Mouse (Mus musculus) erythroblast, embryonic 14.5 days (primary cell): ENCODE results near the gene Pabpc6. TPM values are rescaled to one million over a fixed set of nuclear protein-coding genes. Genes with fewer than 3 reads are reported as not detected.

Experiments
- H3K27me3 ChIP-seq: 2 replicates; pipeline ENCODE4 v1.6.1; 2012; ENCODE audit warnings: inconsistent platforms; ENCODE audit not compliant: control insufficient read depth
- H3K36me3 ChIP-seq: 2 replicates; pipeline ENCODE4 v1.6.1; 2012; ENCODE audit warnings: mild to moderate bottlenecking, inconsistent platforms; ENCODE audit not compliant: control insufficient read depth
- H3K4me1 ChIP-seq: 2 replicates; pipeline ENCODE4 v1.6.1; 2012; ENCODE audit warnings: inconsistent platforms; ENCODE audit not compliant: control insufficient read depth
- H3K4me3 ChIP-seq: replicated peaks from 2 replicates; pipeline ENCODE3; 2012; ENCODE audit warnings: moderate library complexity, mild to moderate bottlenecking, inconsistent platforms
- H3K9me3 ChIP-seq: 2 replicates; pipeline ENCODE4 v1.6.1; 2012; ENCODE audit warnings: low read length, inconsistent platforms, mixed read lengths; ENCODE audit not compliant: control insufficient read depth
- GATA1 ChIP-seq: IDR thresholded peaks from 2 replicates; pipeline ENCODE4 v1.6.1; 2012; ENCODE audit warnings: low read length, inconsistent platforms, mixed read lengths
- TAL1 ChIP-seq: IDR thresholded peaks from 3 replicates; pipeline ENCODE4 v1.6.1; 2012; ENCODE audit warnings: low read length, inconsistent platforms, mixed read lengths
- polyA plus RNA-seq: library from polyadenylated mRNA; stranded (reverse); fragments of >175 nt; gene quantifications from 2 replicates; pipeline ENCODE4 v1.2.3, GENCODE M21; 2012

Pabpc6 gene
- polyA plus RNA-seq, 1 experiment, result not detected

DNA sequence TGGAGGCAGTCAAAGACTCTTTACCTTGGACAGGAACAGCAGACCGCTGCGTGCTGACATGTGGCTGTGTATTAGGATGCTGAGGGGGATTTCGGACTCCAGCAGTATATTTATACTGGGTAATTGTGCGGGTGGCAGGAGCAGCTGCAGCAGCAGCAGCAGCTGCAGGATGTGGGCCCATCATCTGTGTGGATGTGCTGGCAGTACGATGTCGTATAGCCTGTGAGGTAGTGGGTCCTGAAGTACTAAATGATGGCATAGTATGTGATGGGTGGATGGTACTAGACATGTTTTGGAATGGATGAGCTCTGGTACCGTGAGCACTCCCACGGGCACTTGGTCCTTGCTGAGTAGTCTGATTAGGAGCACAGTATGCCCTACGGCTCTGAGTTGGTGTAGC, 1.6 kb downstream of the Pabpc6 start:
- TF ChIP-seq TAL1 (no peak), GATA1 (no peak)
- H3K4me1 ChIP-seq, result no peaks in the 10 kb centered on the region
- no peaks in the 10 kb centered on the region for H3K36me3 ChIP-seq
- no peak overlapping the region for H3K4me3 ChIP-seq
- H3K27me3 ChIP-seq, result no peaks in the 10 kb centered on the region
- H3K9me3 ChIP-seq, result peaks cover 10% of the 10 kb centered on the region

DNA sequence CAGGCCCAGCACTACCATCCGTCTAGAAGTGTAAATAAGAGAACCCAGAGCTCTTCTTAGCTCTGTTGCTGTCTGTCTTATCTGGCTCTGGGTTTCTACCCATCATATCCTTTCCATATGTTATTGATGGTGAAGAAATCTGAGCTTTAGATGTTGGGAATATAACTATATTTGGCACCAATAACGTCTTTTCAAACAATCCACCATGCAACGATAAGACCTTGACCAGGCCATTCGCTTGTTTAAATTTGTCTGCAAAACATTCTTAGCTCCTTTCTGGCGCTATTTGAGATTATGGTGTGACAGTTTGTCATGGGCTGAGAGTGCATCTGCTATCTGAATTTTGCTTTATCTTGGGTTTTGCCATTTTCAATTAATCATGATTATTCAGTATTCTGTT, 10.9 kb downstream of the Pabpc6 start:
- Histone ChIP-seq H3K36me3 (no peaks in the 10 kb centered on the region), H3K4me1 (no peaks in the 10 kb centered on the region), H3K4me3 (no peak overlapping the region), H3K27me3 (no peaks in the 10 kb centered on the region), H3K9me3 (no peaks in the 10 kb centered on the region)
- TF ChIP-seq TAL1 (no peak), GATA1 (no peak)

DNA sequence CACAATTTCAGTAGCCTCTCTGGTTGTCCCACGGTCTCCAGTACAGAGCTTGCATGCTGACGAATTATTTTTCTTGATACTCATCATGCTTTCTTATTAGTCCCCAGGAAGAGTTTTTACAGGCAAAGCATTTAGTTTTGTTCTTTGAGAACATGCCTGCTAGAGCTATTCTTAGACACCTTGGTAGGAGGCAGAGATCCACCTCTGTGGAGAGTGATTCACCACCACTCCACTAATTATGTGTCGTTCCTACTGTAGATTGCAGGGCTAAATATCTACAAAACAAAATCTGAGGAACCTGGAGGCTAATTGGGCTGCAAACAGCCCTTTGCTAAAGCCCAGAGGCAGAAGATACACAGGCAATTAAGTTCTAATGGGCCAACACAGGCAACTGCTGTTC, 15.4 kb downstream of the Pabpc6 start:
- no peaks in the 10 kb centered on the region for H3K36me3 ChIP-seq
- H3K9me3 ChIP-seq, result no peaks in the 10 kb centered on the region
- H3K4me1 ChIP-seq, result no peaks in the 10 kb centered on the region
- no peak overlapping the region for H3K4me3 ChIP-seq
- H3K27me3 ChIP-seq, result no peaks in the 10 kb centered on the region
- TF ChIP-seq TAL1 (no peak), GATA1 (no peak)

DNA sequence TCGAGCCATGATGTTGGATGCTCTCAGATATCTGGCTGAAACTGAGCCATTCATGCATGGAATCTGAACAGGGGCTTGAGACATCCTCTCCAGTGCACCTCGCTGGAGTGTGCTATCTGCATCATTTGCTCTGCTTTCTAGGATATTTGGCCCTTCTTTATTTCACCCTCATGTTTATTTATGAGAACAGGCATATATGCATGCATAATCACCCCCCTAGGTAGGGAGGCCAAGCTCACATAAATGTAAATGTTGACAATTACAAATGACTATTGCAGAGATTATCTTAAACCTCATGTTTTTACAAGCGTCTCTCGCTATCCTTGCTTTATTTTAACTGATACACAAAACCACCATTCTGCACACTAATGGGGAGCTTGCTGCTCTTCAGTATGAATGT, 21.9 kb downstream of the Pabpc6 start:
- Histone ChIP-seq H3K9me3 (no peaks in the 10 kb centered on the region), H3K4me3 (no peak overlapping the region), H3K4me1 (no peaks in the 10 kb centered on the region), H3K36me3 (no peaks in the 10 kb centered on the region), H3K27me3 (no peaks in the 10 kb centered on the region)
- TF ChIP-seq TAL1 (no peak), GATA1 (no peak)

DNA sequence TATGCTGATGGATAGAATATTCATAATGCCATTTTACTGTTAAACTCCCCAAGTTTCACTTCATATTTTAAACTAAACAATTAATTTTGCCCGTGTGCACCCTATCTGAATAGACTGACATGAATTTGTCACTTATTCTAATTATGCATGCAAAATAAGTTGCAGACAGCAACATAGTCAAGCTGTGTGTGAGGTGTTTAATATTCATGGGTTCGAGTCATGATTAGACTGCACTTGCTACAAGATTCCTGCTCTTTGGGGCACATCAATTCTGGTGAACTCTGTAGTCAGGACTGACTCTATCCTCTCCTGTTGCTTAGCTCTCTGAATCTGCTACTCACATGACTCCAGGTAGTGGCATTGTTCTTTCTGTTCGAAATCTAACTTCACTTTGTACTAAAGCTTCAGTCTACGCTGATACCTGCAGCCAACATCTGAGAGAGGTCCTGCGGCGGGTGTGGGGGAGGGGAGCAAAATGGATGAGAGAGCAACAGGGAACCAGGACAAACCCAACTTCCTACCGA, 25.8 kb downstream of the Pabpc6 start:
- TF ChIP-seq GATA1 (no peak), TAL1 (no peak)
- Histone ChIP-seq H3K9me3 (no peaks in the 10 kb centered on the region), H3K36me3 (no peaks in the 10 kb centered on the region), H3K27me3 (no peaks in the 10 kb centered on the region), H3K4me3 (no peak overlapping the region), H3K4me1 (no peaks in the 10 kb centered on the region)

DNA sequence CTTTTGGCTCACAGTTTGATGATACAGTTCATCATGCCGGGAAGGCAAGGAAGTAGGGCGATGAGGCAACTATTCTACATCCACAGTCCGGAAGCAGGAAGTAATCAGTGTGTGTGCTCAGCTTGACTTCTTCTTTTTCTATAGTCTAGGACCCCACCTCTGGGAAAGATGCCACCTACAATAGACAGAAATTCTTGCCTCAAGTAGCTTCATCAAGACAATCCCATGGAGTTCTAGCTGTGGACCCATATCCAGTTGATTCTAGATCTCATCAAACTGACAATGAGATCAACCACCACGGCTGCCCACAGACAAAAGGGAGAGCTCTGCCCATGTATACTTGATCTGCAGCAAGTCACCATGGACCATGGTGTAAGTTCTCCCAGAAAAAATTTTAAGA, 32.5 kb downstream of the Pabpc6 start:
- no peak for TF ChIP-seq GATA1
- no peak for TF ChIP-seq TAL1
- Histone ChIP-seq H3K9me3 (no peaks in the 10 kb centered on the region), H3K4me3 (no peak overlapping the region), H3K27me3 (no peaks in the 10 kb centered on the region), H3K4me1 (no peaks in the 10 kb centered on the region), H3K36me3 (no peaks in the 10 kb centered on the region)

DNA sequence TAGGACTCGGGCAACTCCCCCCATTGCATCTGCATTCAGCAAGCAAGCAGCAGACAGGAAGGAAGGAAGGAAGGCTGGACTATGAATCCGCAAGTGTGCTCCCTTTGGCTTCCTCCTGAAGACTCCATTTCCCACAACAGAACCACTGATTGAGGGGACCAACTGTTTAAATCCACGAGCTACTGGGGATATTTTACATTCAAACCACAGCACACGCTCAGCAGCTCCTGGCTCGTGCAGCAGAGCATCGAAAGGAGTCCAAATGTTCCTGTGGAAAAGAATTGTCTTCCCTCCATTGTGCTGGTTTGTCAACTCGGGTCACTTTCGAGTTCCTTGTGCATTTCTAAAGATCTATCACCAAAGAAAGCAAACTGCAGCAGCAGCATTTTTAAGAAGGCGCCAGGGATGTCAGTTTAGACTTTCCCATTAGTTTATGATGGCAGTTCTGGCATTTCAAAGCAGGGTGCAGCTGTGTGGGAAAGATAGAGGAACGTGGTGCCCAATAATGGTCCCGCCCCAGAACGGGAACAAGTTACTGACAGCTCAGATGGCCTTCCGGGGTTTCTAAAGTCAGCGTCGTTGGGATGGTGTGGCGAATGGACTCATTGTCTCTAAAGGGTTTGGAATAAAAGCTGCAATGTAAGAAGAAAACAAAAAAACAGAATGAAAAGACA, 36.8 kb downstream of the Pabpc6 start:
- Histone ChIP-seq H3K36me3 (no peaks in the 10 kb centered on the region), H3K27me3 (no peaks in the 10 kb centered on the region), H3K4me1 (no peaks in the 10 kb centered on the region), H3K4me3 (no peak overlapping the region), H3K9me3 (no peaks in the 10 kb centered on the region)
- TF ChIP-seq TAL1 (no peak), GATA1 (no peak)

DNA sequence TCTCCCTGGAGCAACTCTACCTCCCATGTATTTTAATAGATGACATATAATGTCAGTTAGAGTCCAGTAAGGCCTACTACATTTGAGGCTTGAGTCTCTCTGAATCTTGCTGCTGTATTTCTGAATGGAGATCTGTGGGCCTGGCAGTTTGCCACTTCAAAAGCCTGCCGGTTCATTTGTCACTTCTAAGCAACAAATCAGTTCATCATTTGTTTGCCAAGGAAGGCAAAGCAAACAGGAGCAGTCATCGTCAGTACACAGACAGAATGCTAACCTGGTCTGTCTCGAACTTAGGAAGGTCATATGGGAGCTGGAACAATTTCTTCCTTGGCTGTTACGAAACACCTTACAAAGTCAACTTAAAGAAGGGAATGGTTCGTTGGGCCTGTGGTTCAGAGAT, 37.4 kb downstream of the Pabpc6 start:
- Histone ChIP-seq H3K4me1 (no peaks in the 10 kb centered on the region), H3K27me3 (no peaks in the 10 kb centered on the region), H3K9me3 (no peaks in the 10 kb centered on the region), H3K4me3 (no peak overlapping the region), H3K36me3 (no peaks in the 10 kb centered on the region)
- TF ChIP-seq TAL1, result no peak
- TF ChIP-seq GATA1, result no peak

DNA sequence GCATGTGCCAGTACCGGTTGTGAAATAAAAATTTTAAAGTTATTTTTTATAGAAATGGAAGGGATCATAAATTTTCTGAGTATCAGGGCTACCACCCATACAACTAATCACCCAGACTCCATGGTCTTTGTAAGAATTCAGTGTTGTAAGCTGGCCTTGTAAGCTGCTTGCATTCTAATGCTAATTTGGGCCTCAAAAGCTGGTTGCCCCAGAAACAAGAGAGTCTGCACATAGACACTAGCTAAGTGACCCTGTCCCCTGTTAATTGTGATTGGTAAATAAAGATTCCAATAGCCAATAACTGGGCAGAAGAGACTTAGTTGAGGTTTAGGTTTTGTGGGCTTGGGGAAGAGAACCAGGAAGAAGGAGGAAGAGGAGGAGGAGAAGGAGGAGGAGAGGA, 38.4 kb downstream of the Pabpc6 start:
- Histone ChIP-seq H3K27me3 (no peaks in the 10 kb centered on the region), H3K4me3 (no peak overlapping the region), H3K36me3 (no peaks in the 10 kb centered on the region), H3K4me1 (no peaks in the 10 kb centered on the region), H3K9me3 (no peaks in the 10 kb centered on the region)
- TF ChIP-seq TAL1 (no peak), GATA1 (no peak)

DNA sequence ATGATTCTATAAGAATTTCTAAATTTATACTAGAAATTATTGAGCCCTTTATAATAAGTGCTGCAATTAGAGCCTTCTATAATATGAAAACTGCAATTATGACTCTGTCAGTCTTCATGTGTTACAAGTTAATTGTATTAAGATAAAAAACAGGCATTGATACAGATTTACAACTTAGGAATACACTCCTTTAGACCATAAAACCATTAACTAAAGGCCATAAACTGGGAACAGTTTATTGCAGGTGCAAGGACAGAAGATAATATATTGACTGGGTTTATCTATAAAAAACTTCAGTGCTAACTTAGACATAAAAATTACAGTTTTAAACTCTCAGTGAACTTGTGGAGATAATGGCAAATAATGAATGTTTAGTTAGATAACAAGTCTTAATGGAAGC, 42.5 kb downstream of the Pabpc6 start:
- H3K27me3 ChIP-seq, result no peaks in the 10 kb centered on the region
- no peaks in the 10 kb centered on the region for H3K36me3 ChIP-seq
- no peaks in the 10 kb centered on the region for H3K4me1 ChIP-seq
- no peak for TF ChIP-seq TAL1
- H3K4me3 ChIP-seq, result no peak overlapping the region
- H3K9me3 ChIP-seq, result no peaks in the 10 kb centered on the region

Other genes with a start within 250 kb of the Pabpc6 start
- gene Gm17728, start 247.7 kb downstream of the Pabpc6 start, polyA plus RNA-seq, result not detected in 2 replicates